ENCODE assay signal across 9 mouse cellular contexts in the genomic region with DNA sequence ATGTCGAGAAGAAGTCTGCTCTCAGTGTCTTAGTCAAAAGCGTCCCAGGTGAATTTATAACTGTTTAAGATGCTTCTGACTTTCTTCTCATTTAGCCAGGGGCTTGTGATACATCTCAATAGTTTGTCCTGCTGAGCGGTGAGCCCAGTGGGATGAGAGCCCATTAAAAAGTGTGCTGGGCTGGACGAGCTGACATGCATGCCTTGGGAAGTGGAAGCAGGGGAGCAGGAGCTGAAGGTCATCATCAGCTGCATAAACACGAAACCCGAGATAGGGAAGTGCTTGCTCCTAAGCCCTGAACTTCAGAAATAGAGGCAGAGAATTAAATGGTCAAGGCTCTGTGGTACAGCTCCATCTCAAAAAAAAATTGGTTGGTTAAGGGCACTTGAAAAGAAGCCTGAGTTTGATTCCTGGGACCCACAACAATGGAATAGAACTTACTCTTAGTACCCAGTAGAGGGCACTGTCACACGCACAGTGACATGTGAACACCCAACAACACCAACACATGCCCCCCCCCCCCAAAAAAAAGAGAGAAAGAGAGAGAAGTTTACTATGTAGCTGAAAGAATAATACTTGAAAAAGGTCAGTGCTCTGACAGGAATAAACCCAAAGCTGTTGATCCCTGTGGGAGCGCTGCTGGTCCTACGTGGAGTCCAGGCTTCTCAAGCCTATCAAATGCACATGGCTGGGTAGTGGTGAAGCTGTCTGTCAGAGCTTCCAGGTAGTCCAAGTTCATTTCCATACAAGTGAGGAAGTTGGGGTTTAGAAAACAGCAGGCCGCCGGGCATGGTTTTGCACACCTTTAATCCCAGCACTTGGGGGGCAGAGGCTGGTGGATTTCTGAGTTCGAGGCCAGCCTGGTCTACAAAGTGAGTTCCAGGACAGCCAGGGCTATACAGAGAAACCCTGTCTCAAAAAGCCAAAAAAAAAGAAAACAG. TPM values are rescaled to one million over a fixed set of nuclear protein-coding genes. Genes with fewer than 3 reads are reported as not detected.
DNase-seq lines count a peak whose midpoint lies in the region; ATAC-seq and TF ChIP-seq lines count a peak whose summit lies in the region.
"Had no signal": no experiment of that assay in that cellular context is flagged by ENCODE, and none has a peak within 500 bp of the region (broad histone marks: within the 10 kb centered on the region; RNA-seq: fewer than 3 reads in every experiment).

No protein-coding gene starts in this region.

- TF ChIP-seq EP300 in CH12.LX (IDR thresholded peaks at IDR 0.05; ENCODE audit: low read length): no peak
- TF ChIP-seq EP300 in liver, embryonic 14.5 days (IDR thresholded peaks at IDR 0.05; ENCODE audit: low read depth): no peak

- no peaks in the 10 kb centered on the region for H3K27me3 ChIP-seq in kidney, postnatal 0 days (ENCODE audit: insufficient read depth, low read length)
- H3K27me3 ChIP-seq in CH12.LX (replicated peaks): no peaks in the 10 kb centered on the region
- no peaks in the 10 kb centered on the region for H3K27me3 ChIP-seq in liver, embryonic 14.5 days (ENCODE audit: control insufficient read depth, insufficient read depth, low read length)
- H3K27me3 ChIP-seq: embryonic facial prominence, embryonic 15.5 days had no signal

- no peaks in the 10 kb centered on the region for H3K4me1 ChIP-seq in kidney, postnatal 0 days (replicated peaks; ENCODE audit: insufficient read depth, low read length)
- peaks cover 5 to 68% of the 10 kb centered on the region in 2 experiments for H3K4me1 ChIP-seq in CH12.LX (ENCODE audit: control insufficient read depth in 1 of 2, insufficient read depth in 2 of 2)
- peaks cover 0 to 9% of the 10 kb centered on the region in 2 experiments; a peak in 1 of 4 replicates for H3K4me1 ChIP-seq in liver, embryonic 14.5 days (replicated peaks; ENCODE audit: control insufficient read depth in 2 of 2, insufficient read depth in 2 of 2, low read length in 1 of 2)
- H3K4me1 ChIP-seq: embryonic facial prominence, embryonic 15.5 days had no signal

- H3K79me2 ChIP-seq in CH12.LX (replicated peaks; ENCODE audit: control insufficient read depth, extremely low read depth, insufficient read depth, poor library complexity, severe bottlenecking): peaks cover 24% of the 10 kb centered on the region

- ATAC-seq in kidney, postnatal 0 days (replicated peaks; ENCODE audit: low FRiP score, low read depth): no peak
- 0 out of 2 replicates have a peak, but pooled peaks have one; percentile 8 for ATAC-seq in liver, embryonic 14.5 days (ENCODE audit: insufficient read depth)

- no peak overlapping the region for H3K9ac ChIP-seq in kidney, postnatal 0 days (ENCODE audit: low read depth, low read length)
- no peak overlapping the region; the same call in 1 of the 2 replicates for H3K9ac ChIP-seq in CH12.LX (ENCODE audit: insufficient read depth, low read depth)
- H3K9ac ChIP-seq in liver, embryonic 14.5 days (replicated peaks): no peak overlapping the region
- H3K9ac ChIP-seq: embryonic facial prominence, embryonic 15.5 days had no signal

- H3K4me2 ChIP-seq in kidney, postnatal 0 days (ENCODE audit: low read length): no peak overlapping the region
- H3K4me2 ChIP-seq in CH12.LX (ENCODE audit: insufficient read depth, low read depth, poor library complexity, severe bottlenecking): no peak overlapping the region
- no peak overlapping the region for H3K4me2 ChIP-seq in liver, embryonic 14.5 days (ENCODE audit: low read depth)
- H3K4me2 ChIP-seq: embryonic facial prominence, embryonic 15.5 days had no signal

- H3K27ac ChIP-seq in kidney, postnatal 0 days: no peak overlapping the region
- peak overlapping the region; percentile 3; the same call in 1 of the 2 replicates for H3K27ac ChIP-seq in CH12.LX (ENCODE audit: insufficient read depth, low read depth)
- no peak overlapping the region for H3K27ac ChIP-seq in liver, embryonic 14.5 days
- H3K27ac ChIP-seq: embryonic facial prominence, embryonic 15.5 days had no signal

- H3K9me3 ChIP-seq in kidney, postnatal 0 days (replicated peaks; ENCODE audit: low read length): no peaks in the 10 kb centered on the region
- H3K9me3 ChIP-seq in CH12.LX (replicated peaks; ENCODE audit: low read length): no peaks in the 10 kb centered on the region
- no peaks in the 10 kb centered on the region for H3K9me3 ChIP-seq in liver, embryonic 14.5 days (ENCODE audit: control insufficient read depth, low read length)
- H3K9me3 ChIP-seq: embryonic facial prominence, embryonic 15.5 days had no signal

- peak; percentile 67 for TF ChIP-seq RAD21 in CH12.LX (IDR thresholded peaks at IDR 0.05; ENCODE audit: low read depth, low read length)

- peak; percentile 72 for DNase-seq in kidney, postnatal 0 days (ENCODE audit: low spot score)
- no peak for DNase-seq in kidney, postnatal 25 days
- peak; percentile 55 for DNase-seq in CH12.LX (ENCODE audit: extremely low read depth)
- peak; percentile 52 for DNase-seq in brain, adult 2 months (ENCODE audit: low read depth, low spot score)
- no peak for DNase-seq in liver, embryonic 14.5 days (ENCODE audit: low read depth in 3 of 3, low spot score in 3 of 3)
- DNase-seq in layer of hippocampus, postnatal 10 days (ENCODE audit: low spot score in 2 of 2): no peak
- no peak for DNase-seq in frontal cortex, postnatal 36 days (ENCODE audit: low spot score in 2 of 2)
- DNase-seq in cerebellum, adult 11-12 months: no peak

- no peak overlapping the region for H3K4me3 ChIP-seq in kidney, postnatal 0 days (replicated peaks; ENCODE audit: low read depth, low read length)
- no peak overlapping the region for H3K4me3 ChIP-seq in CH12.LX (replicated peaks in 1 of 3; ENCODE audit: low read depth in 2 of 3, low read length in 2 of 3, poor library complexity in 1 of 3)
- H3K4me3 ChIP-seq in liver, embryonic 14.5 days (ENCODE audit: insufficient read depth in 1 of 2, low read depth in 2 of 2, low read length in 2 of 2): no peak overlapping the region
- H3K4me3 ChIP-seq: embryonic facial prominence, embryonic 15.5 days had no signal

- in situ Hi-C loops in CH12.LX (cut with MboI; ENCODE audit: low pct_ligation_motif_present, low pct_unique_long_range_greater_than_20kb, low sequenced_read_pairs): no loop called here

- TF ChIP-seq POLR2A in CH12.LX (IDR thresholded peaks at IDR 0.05; ENCODE audit: low read depth, low read length): no peak

- TF ChIP-seq CTCF in kidney, postnatal 0 days (IDR thresholded peaks at IDR 0.05; ENCODE audit: low read depth): peak; percentile 77
- peak; percentile 32 to 77; a peak in 3 of 4 replicates for TF ChIP-seq CTCF in CH12.LX (conservative IDR thresholded peaks at IDR 0.05 in 1 of 2, IDR thresholded peaks at IDR 0.05 in 1 of 2; ENCODE audit: low read depth in 2 of 2, low read length in 2 of 2)
- TF ChIP-seq CTCF in liver, embryonic 14.5 days (IDR thresholded peaks at IDR 0.05; ENCODE audit: low read depth): peak; percentile 66

- H3K36me3 ChIP-seq in kidney, postnatal 0 days (ENCODE audit: insufficient read depth, low read length): peaks cover 57% of the 10 kb centered on the region
- peaks cover 75 to 96% of the 10 kb centered on the region in 2 experiments for H3K36me3 ChIP-seq in CH12.LX (replicated peaks in 1 of 2; ENCODE audit: control insufficient read depth in 1 of 2, insufficient read depth in 1 of 2, low read length in 1 of 2)
- H3K36me3 ChIP-seq in liver, embryonic 14.5 days (replicated peaks; ENCODE audit: control insufficient read depth, insufficient read depth, low read depth): peaks cover 85% of the 10 kb centered on the region

- WGBS in kidney, postnatal 0 days: 65% methylated on average over 12 of the region's 12 CpGs
- 75% methylated on average over 12 of the region's 12 CpGs for WGBS in liver, embryonic 14.5 days (ENCODE audit: insufficient replicate concordance)

- dilution Hi-C loops in CH12.LX (cut with MboI; ENCODE audit: extremely low pct_ligation_motif_present, extremely low pct_unique_long_range_greater_than_20kb, low sequenced_read_pairs): no loop called here

TF ChIP-seq in CH12.LX, 34 proteins besides CTCF, POLR2A, EP300 and RAD21:
- TF ChIP-seq SMC3 (IDR thresholded peaks at IDR 0.05; ENCODE audit: low read depth, low read length) (peak; percentile 75), UBTF (IDR thresholded peaks at IDR 0.05; ENCODE audit: low read depth, low read length) (no peak)

RNA-seq across cellular contexts. Expression of a gene that starts 8.1 kb away (rescaled TPM):
- 53.8 and 57.3 TPM in 2 replicates for polyA plus RNA-seq in kidney, postnatal 0 days (2015; fragmentation: Nextera tagmentation; extraction: Ambion mirVana)
- total RNA-seq in CH12.LX (2012; rRNA removed) (51.5 and 53.9 TPM in 2 replicates), CH12.LX (2014; rRNA removed) (57.8 and 60.8 TPM in 2 replicates)
- 58.4 and 62.6 TPM in 2 replicates for polyA plus RNA-seq in CH12.LX (2012; ENCODE audit: insufficient read length, low read depth)
- polyA plus RNA-seq in liver, embryonic 14.5 days (2012; rRNA removed): 10.2 and 14.9 TPM in 2 replicates
- polyA plus RNA-seq in liver, embryonic 14.5 days (2014; fragmentation: Nextera tagmentation; extraction: Ambion mirVana): 26.8 and 27.1 TPM in 2 replicates
- total RNA-seq in layer of hippocampus, postnatal 10 days (2021): 100 to 1,000 TPM; 220 to 228 TPM

RNA-seq across cellular contexts. Expression of a gene that starts 25.7 kb away (rescaled TPM):
- polyA plus RNA-seq in kidney, postnatal 0 days (2015; fragmentation: Nextera tagmentation; extraction: Ambion mirVana): 60.9 and 70.2 TPM in 2 replicates
- total RNA-seq in CH12.LX (2012; rRNA removed) (95.9 and 114 TPM in 2 replicates), CH12.LX (2014; rRNA removed) (223 and 225 TPM in 2 replicates)
- 188 and 197 TPM in 2 replicates for polyA plus RNA-seq in CH12.LX (2012; ENCODE audit: insufficient read length, low read depth)
- 26.6 and 34.6 TPM in 2 replicates for polyA plus RNA-seq in liver, embryonic 14.5 days (2012; rRNA removed)
- polyA plus RNA-seq in liver, embryonic 14.5 days (2014; fragmentation: Nextera tagmentation; extraction: Ambion mirVana): 39.2 and 45.0 TPM in 2 replicates
- total RNA-seq in layer of hippocampus, postnatal 10 days (2021): 10 to 100 TPM; 68.0 TPM

RNA-seq across cellular contexts. Expression of a gene that starts 44.2 kb away (rescaled TPM):
- polyA plus RNA-seq in kidney, postnatal 0 days (2015; fragmentation: Nextera tagmentation; extraction: Ambion mirVana): 33.6 and 34.4 TPM in 2 replicates
- total RNA-seq in CH12.LX (2012; rRNA removed): 22.4 and 23.4 TPM in 2 replicates
- 35.5 and 36.9 TPM in 2 replicates for total RNA-seq in CH12.LX (2014; rRNA removed)
- 21.6 and 22.7 TPM in 2 replicates for polyA plus RNA-seq in CH12.LX (2012; ENCODE audit: insufficient read length, low read depth)
- 10.9 and 17.1 TPM in 2 replicates for polyA plus RNA-seq in liver, embryonic 14.5 days (2012; rRNA removed)
- polyA plus RNA-seq in liver, embryonic 14.5 days (2014; fragmentation: Nextera tagmentation; extraction: Ambion mirVana): 32.6 and 38.5 TPM in 2 replicates
- 10 to 100 TPM; 19.4 to 21.9 TPM for total RNA-seq in layer of hippocampus, postnatal 10 days (2021)

RNA-seq across cellular contexts. Expression of a gene that starts 54.8 kb away (rescaled TPM):
- 3.6 TPM in 2 replicates for polyA plus RNA-seq in kidney, postnatal 0 days (2015; fragmentation: Nextera tagmentation; extraction: Ambion mirVana)
- total RNA-seq in CH12.LX (2012; rRNA removed) (0.85 and 1.1 TPM in 2 replicates), CH12.LX (2014; rRNA removed) (not detected in 2 replicates)
- polyA plus RNA-seq in CH12.LX (2012; ENCODE audit: insufficient read length, low read depth): 0.10 TPM in 1 of 2 replicates, not detected in the other
- 0.12 and 0.43 TPM in 2 replicates for polyA plus RNA-seq in liver, embryonic 14.5 days (2012; rRNA removed)
- 0.17 and 0.47 TPM in 2 replicates for polyA plus RNA-seq in liver, embryonic 14.5 days (2014; fragmentation: Nextera tagmentation; extraction: Ambion mirVana)
- total RNA-seq in layer of hippocampus, postnatal 10 days (2021): under 1 TPM; 0.69 to 0.94 TPM

Comparison
In these comparisons a context has a peak if more than half of its experiments do, and no peak if none do; other contexts are left out.
1. DNase-seq: peak in kidney, postnatal 0 days (single experiment), CH12.LX (single experiment) and brain, adult 2 months (single experiment); none in kidney, postnatal 25 days (0 of 2), liver, embryonic 14.5 days (0 of 3), layer of hippocampus, postnatal 10 days (0 of 2), frontal cortex, postnatal 36 days (0 of 2) and cerebellum, adult 11-12 months (single experiment).
2. Peak in every context shown above with its lines, with median percentiles within 50 percentile points of each other: CTCF ChIP-seq.